Mouse (Mus musculus) forebrain, embryonic 11.5 days (tissue): ENCODE measurements around the gene Actr8. TPM values are rescaled to one million over a fixed set of nuclear protein-coding genes. Genes with fewer than 3 reads are reported as not detected.

Experiments used
- ATAC-seq: fragments of 200-750 bp; cut with Nextera tagmentation; replicated peaks from 2 replicates; pipeline ENCODE4 v1.8.0; 2017; ENCODE audit warnings: moderate TSS enrichment; ENCODE audit not compliant: low FRiP score
- DNase-seq: peaks from one replicate; pipeline ENCODE4 v3.0.0-alpha.2; 2017; ENCODE audit warnings: low spot score
- H3K27ac ChIP-seq: fragments of 300-500 bp; sonication (generic); 2 replicates; pipeline ENCODE4 v1.5.1; 2014; ENCODE audit warnings: low read depth, low read length
- H3K27me3 ChIP-seq: fragments of 300-500 bp; sonication (generic); 2 replicates; pipeline ENCODE4 v1.6.1; 2014; ENCODE audit warnings: mild to moderate bottlenecking, low read length, mixed read lengths; ENCODE audit not compliant: control insufficient read depth, insufficient read depth
- H3K36me3 ChIP-seq: fragments of 300-500 bp; sonication (generic); 2 replicates; pipeline ENCODE4 v1.6.1; 2014; ENCODE audit warnings: mild to moderate bottlenecking, low read length, moderate library complexity, mixed read lengths; ENCODE audit not compliant: control insufficient read depth, insufficient read depth
- H3K4me1 ChIP-seq: fragments of 300-500 bp; sonication (generic); replicated peaks from 2 replicates; pipeline ENCODE4 v1.6.1; 2014; ENCODE audit warnings: low read length, mixed read lengths; ENCODE audit not compliant: control insufficient read depth, insufficient read depth
- H3K4me2 ChIP-seq: fragments of 300-500 bp; sonication (generic); 2 replicates; pipeline ENCODE4 v1.6.1; 2014; ENCODE audit warnings: low read depth, mild to moderate bottlenecking, low read length, moderate library complexity, mixed read lengths; ENCODE audit not compliant: severe bottlenecking
- H3K4me3 ChIP-seq: fragments of 300-500 bp; sonication (generic); 2 replicates; pipeline ENCODE4 v1.5.1; 2014; ENCODE audit warnings: low read depth, low read length
- H3K9ac ChIP-seq: fragments of 300-500 bp; sonication (generic); 2 replicates; pipeline ENCODE4 v1.6.1; 2014; ENCODE audit warnings: low read length
- H3K9me3 ChIP-seq: fragments of 300-500 bp; sonication (generic); 2 replicates; pipeline ENCODE4 v1.6.1; 2016; ENCODE audit warnings: low read length, mixed read lengths; ENCODE audit not compliant: control insufficient read depth
- WGBS: fragments of 180-500 bp; shearing (Covaris S2); extraction: QIAGEN DNeasy Blood & Tissue Kit; methylation state at CpG from one replicate; pipeline ENCODE4 v1.1.7; 2014; 5-methylcytosine and 5-hydroxymethylcytosine counted together
- polyA plus RNA-seq: library from polyadenylated mRNA; unstranded; fragments of >200 nt; fragmentation: Nextera tagmentation; extraction: Ambion mirVana; gene quantifications from 2 replicates; pipeline ENCODE4 v1.2.1, GENCODE M21; 2014

The Actr8 gene
- polyA plus RNA-seq, 1 experiment from 2014 or later = 81.2 TPM

DNA sequence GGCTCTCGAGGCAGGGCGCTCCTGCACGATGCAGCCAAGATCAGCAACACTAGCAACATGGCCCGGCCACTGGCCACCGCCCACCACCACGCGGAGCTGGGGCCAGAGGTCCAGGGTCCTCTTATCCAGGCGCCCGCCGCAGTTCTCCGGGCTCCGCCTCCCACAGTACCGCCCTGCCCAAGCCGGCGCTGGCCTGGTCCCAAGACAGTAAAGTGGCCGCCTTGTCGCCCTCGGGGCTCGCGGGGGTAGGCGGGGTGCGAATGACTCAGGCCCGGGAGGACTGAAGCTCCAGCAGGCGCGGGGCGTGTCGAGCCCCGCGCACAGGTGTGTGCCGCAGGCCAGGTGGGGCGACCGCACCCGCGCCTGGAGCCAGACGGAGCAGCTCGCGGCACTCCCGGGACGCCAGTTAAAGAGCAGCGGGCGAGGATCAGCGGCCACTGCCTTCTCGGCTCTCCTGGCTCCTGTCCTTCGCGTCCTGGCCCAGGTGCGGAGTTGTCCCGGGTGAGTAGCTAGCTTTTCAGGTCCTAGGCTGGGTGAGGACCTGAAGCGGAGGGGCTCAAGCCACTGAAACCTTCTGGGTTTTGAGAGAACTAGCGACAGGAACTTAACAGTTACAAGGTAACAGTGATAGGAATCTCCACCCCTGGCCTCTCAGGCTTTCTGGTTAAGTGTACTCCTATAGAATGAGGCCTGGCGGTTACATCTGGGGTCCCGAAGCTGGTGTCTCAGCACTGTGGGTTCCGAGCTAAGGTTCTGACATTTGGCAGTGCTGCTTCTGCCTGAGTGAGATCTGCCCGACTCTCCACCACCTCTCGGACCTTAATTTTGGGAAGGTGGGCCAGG lies 30.8 kb downstream of the Actr8 start, which contains the start of the genes Il17rb and Chdh:
Gene Il17rb, minus strand, starts transcription at position 164 of the 843 bp plus-strand sequence.
Gene Chdh, plus strand, starts transcription at position 291 of the 843 bp plus-strand sequence.
- Histone ChIP-seq H3K27ac (no peak within 1 kb of the TSS), H3K27me3 (peaks cover 8% of the 10 kb centered on the region; the same call in 1 of the 2 replicates), H3K9ac (peak within 1 kb of the TSS; percentile 37), H3K4me3 (peak within 1 kb of the TSS; percentile 38), H3K4me1 (0 out of 2 replicates have a peak, but pooled peaks cover 2% of the 10 kb centered on the region), H3K9me3 (no peaks in the 10 kb centered on the region), H3K4me2 (peak within 1 kb of the TSS; percentile 79), H3K36me3 (no peaks in the 10 kb centered on the region)
- peak; percentile 65 for DNase-seq
- ATAC-seq = no peak; the same call in 1 of the 2 replicates
- WGBS = 9% methylated on average over 54 of the region's 54 CpGs

DNA sequence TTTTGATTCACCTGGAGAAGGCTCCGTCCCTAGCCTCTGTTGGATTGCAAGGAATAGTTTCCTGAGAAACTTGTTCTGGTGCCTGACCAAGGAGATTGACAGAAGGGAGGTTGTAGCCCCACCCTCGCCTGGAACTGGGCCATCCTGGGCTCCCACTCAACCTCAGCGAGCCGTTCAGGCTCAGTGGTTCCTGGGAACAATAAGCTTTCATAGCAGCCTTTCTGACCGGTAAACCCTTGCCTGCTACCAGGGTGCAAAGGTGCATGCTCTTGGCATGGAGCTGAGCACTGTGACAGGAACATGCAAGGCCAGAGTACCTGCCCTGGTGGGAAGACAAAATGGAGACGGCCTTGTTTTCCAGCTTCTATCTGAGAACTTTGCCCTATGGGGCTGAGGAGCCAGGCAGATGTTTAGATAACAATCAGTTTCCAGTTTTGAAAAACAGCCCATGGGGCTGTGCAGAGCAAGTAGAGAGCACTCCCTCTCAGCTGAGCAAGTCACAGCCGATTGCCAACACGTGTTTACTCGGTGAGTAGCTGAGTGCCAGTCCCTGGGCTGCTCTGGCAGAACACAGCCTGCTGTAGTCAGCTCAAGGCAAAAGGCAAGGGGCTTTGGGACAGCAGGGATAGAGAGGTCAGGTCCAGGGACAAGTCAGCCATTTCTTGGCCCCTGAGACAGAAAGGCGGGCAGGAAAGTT lies 31.9 kb downstream of the Actr8 start:
- Histone ChIP-seq H3K27me3 (peaks cover 8% of the 10 kb centered on the region; the same call in 1 of the 2 replicates), H3K4me1 (0 out of 2 replicates have a peak, but pooled peaks cover 2% of the 10 kb centered on the region), H3K9ac (no peak overlapping the region), H3K4me3 (no peak overlapping the region), H3K9me3 (no peaks in the 10 kb centered on the region), H3K27ac (no peak overlapping the region), H3K36me3 (no peaks in the 10 kb centered on the region), H3K4me2 (no peak overlapping the region)
- 84% methylated on average over 10 of the region's 10 CpGs for WGBS
- DNase-seq = no peak
- ATAC-seq = no peak

DNA sequence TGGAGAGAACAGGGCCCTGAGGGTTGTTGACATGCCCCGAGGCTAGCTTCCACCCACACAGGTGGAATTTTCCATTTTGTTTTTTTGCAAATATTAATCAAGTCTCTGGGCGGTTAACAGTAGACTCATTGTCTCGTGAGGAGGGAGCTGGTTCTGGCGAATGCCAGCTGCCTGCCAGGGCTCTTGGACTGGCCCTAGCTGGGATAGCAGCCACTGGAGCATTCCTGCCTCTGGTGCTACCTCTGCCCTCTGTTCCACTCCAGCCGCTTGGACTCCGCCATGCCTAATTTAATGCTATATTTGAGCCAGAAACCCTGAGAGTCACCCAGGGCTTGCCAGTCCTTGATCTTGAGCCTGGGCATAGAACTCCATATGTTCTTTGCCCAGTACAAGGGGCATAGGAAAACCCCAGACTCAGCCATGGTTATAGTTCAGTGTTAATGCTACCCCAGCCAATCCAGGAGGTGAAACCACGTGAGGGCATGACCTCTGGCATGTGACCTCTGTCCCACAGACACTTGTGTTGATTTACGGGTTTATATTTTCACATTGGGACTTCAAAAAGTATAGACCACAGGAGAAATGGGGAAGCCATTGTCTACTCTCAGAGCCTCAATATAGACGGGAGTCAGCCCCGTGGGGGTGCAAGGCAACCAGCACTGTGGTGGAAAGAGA lies 33.9 kb downstream of the Actr8 start:
- H3K4me1 ChIP-seq = 0 out of 2 replicates have a peak, but pooled peaks cover 2% of the 10 kb centered on the region
- ATAC-seq = no peak
- WGBS = 88% methylated on average over 10 of the region's 10 CpGs

GRCm38 (mm10) chr14:30014487-30014886 lies 36.4 kb downstream of the Actr8 start:
- ATAC-seq = no peak
- no peak overlapping the region for H3K27ac ChIP-seq

More for the DNA sequence above, 33.9 kb downstream of the Actr8 start:
- no peak overlapping the region for H3K4me2 ChIP-seq
- no peaks in the 10 kb centered on the region for H3K36me3 ChIP-seq
- DNase-seq = no peak
- H3K9me3 ChIP-seq = no peaks in the 10 kb centered on the region
- H3K27ac ChIP-seq = no peak overlapping the region
- H3K27me3 ChIP-seq = peaks cover 8% of the 10 kb centered on the region; the same call in 1 of the 2 replicates
- H3K4me3 ChIP-seq = no peak overlapping the region
- no peak overlapping the region for H3K9ac ChIP-seq

GRCm38 (mm10) chr14:30015008-30015407 lies 36.9 kb downstream of the Actr8 start:
- Histone ChIP-seq H3K27ac (no peak overlapping the region), H3K9me3 (no peaks in the 10 kb centered on the region), H3K27me3 (no peaks in the 10 kb centered on the region), H3K4me1 (no peaks in the 10 kb centered on the region), H3K36me3 (no peaks in the 10 kb centered on the region), H3K4me3 (no peak overlapping the region), H3K9ac (no peak overlapping the region; the same call in 1 of the 2 replicates), H3K4me2 (no peak overlapping the region)
- 62% methylated on average over 1 of the region's 1 CpGs for WGBS
- no peak for DNase-seq
- ATAC-seq = no peak

More at GRCm38 (mm10) chr14:30014487-30014886, 36.4 kb downstream of the Actr8 start:
- no peak overlapping the region for H3K4me3 ChIP-seq
- H3K9me3 ChIP-seq = no peaks in the 10 kb centered on the region
- H3K9ac ChIP-seq = no peak overlapping the region; the same call in 1 of the 2 replicates
- H3K4me1 ChIP-seq = no peaks in the 10 kb centered on the region
- DNase-seq = no peak
- no peaks in the 10 kb centered on the region for H3K36me3 ChIP-seq
- no peaks in the 10 kb centered on the region for H3K27me3 ChIP-seq
- WGBS = 40% methylated on average over 10 of the region's 10 CpGs
- H3K4me2 ChIP-seq = no peak overlapping the region

DNA sequence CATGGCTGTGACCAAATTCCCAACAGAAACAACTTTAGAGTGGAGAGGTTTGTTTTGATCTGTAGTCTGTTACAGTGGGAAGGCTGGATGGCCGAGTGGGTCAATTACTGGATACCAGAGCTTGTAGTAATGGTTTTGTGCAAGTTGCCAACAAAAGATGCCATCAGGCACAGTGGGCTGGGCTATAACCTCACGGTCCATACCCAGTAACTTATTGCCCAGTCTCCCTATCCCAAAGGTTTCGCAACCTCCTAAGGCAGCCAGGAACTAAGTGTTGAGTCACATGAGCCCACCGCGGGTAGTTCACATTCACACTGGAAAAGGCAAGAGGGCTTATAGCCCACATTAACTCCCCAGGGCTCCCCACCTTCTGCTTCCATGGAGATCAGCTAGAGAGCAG lies 38.5 kb downstream of the Actr8 start:
- ATAC-seq = no peak

GRCm38 (mm10) chr14:30017794-30018462 lies 39.8 kb downstream of the Actr8 start:
- no peaks in the 10 kb centered on the region for H3K27me3 ChIP-seq
- 88% methylated on average over 8 of the region's 8 CpGs for WGBS
- H3K4me1 ChIP-seq = no peaks in the 10 kb centered on the region
- H3K9ac ChIP-seq = no peak overlapping the region
- H3K36me3 ChIP-seq = no peaks in the 10 kb centered on the region
- ATAC-seq = no peak
- H3K27ac ChIP-seq = no peak overlapping the region
- no peaks in the 10 kb centered on the region for H3K9me3 ChIP-seq
- no peak for DNase-seq
- H3K4me3 ChIP-seq = no peak overlapping the region
- no peak overlapping the region for H3K4me2 ChIP-seq

More for the DNA sequence above, 38.5 kb downstream of the Actr8 start:
- Histone ChIP-seq H3K9me3 (no peaks in the 10 kb centered on the region), H3K27me3 (no peaks in the 10 kb centered on the region), H3K4me1 (no peaks in the 10 kb centered on the region), H3K36me3 (no peaks in the 10 kb centered on the region), H3K4me2 (no peak overlapping the region), H3K9ac (no peak overlapping the region), H3K4me3 (no peak overlapping the region), H3K27ac (no peak overlapping the region)
- 93% methylated on average over 5 of the region's 5 CpGs for WGBS
- DNase-seq = no peak

DNA sequence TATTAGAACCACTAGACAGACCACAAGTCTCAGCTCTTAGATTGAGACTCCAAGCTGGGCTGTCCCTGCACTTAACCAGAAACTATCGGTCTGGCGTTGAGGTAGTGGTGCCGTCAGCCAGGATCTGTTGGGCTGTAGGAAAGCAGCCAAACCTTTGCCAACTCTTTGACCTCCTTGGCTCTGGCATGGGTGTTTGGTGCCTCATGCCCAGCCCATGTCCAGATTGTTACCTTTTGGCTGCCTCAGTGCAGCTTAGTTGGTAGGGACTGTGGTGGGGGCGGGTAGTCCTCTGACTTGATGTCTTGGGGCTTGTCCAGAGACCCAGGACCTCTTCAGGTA lies 40.3 kb downstream of the Actr8 start:
- no peak overlapping the region for H3K9ac ChIP-seq
- no peaks in the 10 kb centered on the region for H3K27me3 ChIP-seq
- H3K4me1 ChIP-seq = no peaks in the 10 kb centered on the region
- ATAC-seq = no peak
- H3K4me3 ChIP-seq = no peak overlapping the region
- no peak overlapping the region for H3K27ac ChIP-seq
- H3K36me3 ChIP-seq = no peaks in the 10 kb centered on the region
- DNase-seq = no peak
- H3K4me2 ChIP-seq = no peak overlapping the region
- H3K9me3 ChIP-seq = no peaks in the 10 kb centered on the region
- WGBS = 86% methylated on average over 4 of the region's 4 CpGs
